8 mouse cellular contexts compared by ENCODE assay signal in genomic region chr2:27758414-27759301, GRCm38 (mm10).
A peak's percentile ranks its signal among the peaks of the same experiment; 100 is the strongest.
DNase-seq lines count a peak whose midpoint lies in the region; ATAC-seq and TF ChIP-seq lines count a peak whose summit lies in the region.

No protein-coding gene starts in this region.

- H3K9ac ChIP-seq in embryonic facial prominence, embryonic 12.5 days = peak overlapping the region; percentile 32
- H3K9ac ChIP-seq in intestine, postnatal 0 days (ENCODE audit: low read depth, low read length) = no peak overlapping the region
- H3K9ac ChIP-seq in stomach, embryonic 14.5 days (replicated peaks; ENCODE audit: low read depth, low read length) = no peak overlapping the region

- peaks cover 56% of the 10 kb centered on the region for H3K36me3 ChIP-seq in embryonic facial prominence, embryonic 12.5 days
- peaks cover 62% of the 10 kb centered on the region for H3K36me3 ChIP-seq in intestine, postnatal 0 days (ENCODE audit: control insufficient read depth, insufficient read depth)
- H3K36me3 ChIP-seq in macrophage (ENCODE audit: inconsistent target) = peaks cover 16% of the 10 kb centered on the region; the same call in 1 of the 2 replicates
- H3K36me3 ChIP-seq in stomach, embryonic 14.5 days (ENCODE audit: control insufficient read depth, insufficient read depth, low read length) = peaks cover 41% of the 10 kb centered on the region
- no peaks in the 10 kb centered on the region for H3K36me3 ChIP-seq in thymus, adult 2 months (ENCODE audit: control insufficient read depth, insufficient read depth, low read length)

- peaks cover 55% of the 10 kb centered on the region for H3K4me1 ChIP-seq in embryonic facial prominence, embryonic 12.5 days
- H3K4me1 ChIP-seq in intestine, postnatal 0 days (replicated peaks; ENCODE audit: control insufficient read depth, insufficient read depth, low read length) = no peaks in the 10 kb centered on the region; the same call in 1 of the 2 replicates
- H3K4me1 ChIP-seq in stomach, embryonic 14.5 days (ENCODE audit: control insufficient read depth, insufficient read depth, low read length) = peaks cover 22% of the 10 kb centered on the region
- peaks cover 4% of the 10 kb centered on the region; the same call in 1 of the 2 replicates for H3K4me1 ChIP-seq in thymus, adult 2 months (replicated peaks; ENCODE audit: control insufficient read depth, insufficient read depth, low read length)

- no peak for TF ChIP-seq POLR2A in thymus, adult 2 months (IDR thresholded peaks at IDR 0.05; ENCODE audit: control insufficient read depth, extremely low read depth, insufficient read depth, low read length, poor library complexity)

- H3K27me3 ChIP-seq in embryonic facial prominence, embryonic 12.5 days = no peaks in the 10 kb centered on the region
- H3K27me3 ChIP-seq in intestine, postnatal 0 days (replicated peaks; ENCODE audit: control insufficient read depth, insufficient read depth, low read length) = no peaks in the 10 kb centered on the region
- H3K27me3 ChIP-seq in stomach, embryonic 14.5 days (ENCODE audit: control insufficient read depth, insufficient read depth, low read length) = no peaks in the 10 kb centered on the region
- H3K27me3 ChIP-seq in thymus, adult 2 months (ENCODE audit: control insufficient read depth, insufficient read depth, low read length) = no peaks in the 10 kb centered on the region

- H3K79me2 ChIP-seq in macrophage (ENCODE audit: inconsistent target) = no peaks in the 10 kb centered on the region

- peak; percentile 96 for DNase-seq in brain, adult 2 months (ENCODE audit: low read depth, low spot score)
- peak; percentile 95 for DNase-seq in left cerebral cortex, postnatal 10 days (ENCODE audit: extremely low spot score in 1 of 2, low spot score in 2 of 2)
- no peak for DNase-seq in thymus, adult 2 months

- ATAC-seq in embryonic facial prominence, embryonic 12.5 days (ENCODE audit: insufficient number of reproducible peaks, insufficient read depth, low FRiP score, low TSS enrichment) = peak; percentile 58
- ATAC-seq in granulocyte monocyte progenitor cell, adult 5-6 weeks (replicated peaks; ENCODE audit: poor library complexity, severe bottlenecking) = peak; percentile 21; the same call in 1 of the 2 replicates
- peak; percentile 35; the same call in 1 of the 2 replicates for ATAC-seq in intestine, postnatal 0 days
- ATAC-seq in stomach, embryonic 14.5 days (ENCODE audit: insufficient number of reproducible peaks, insufficient read depth, low FRiP score, low read depth) = peak; percentile 62; the same call in 1 of the 2 replicates

- no peak overlapping the region for H3K4me3 ChIP-seq in embryonic facial prominence, embryonic 12.5 days
- H3K4me3 ChIP-seq in intestine, postnatal 0 days (ENCODE audit: low read depth, low read length) = no peak overlapping the region
- H3K4me3 ChIP-seq in macrophage (ENCODE audit: inconsistent target) = peak overlapping the region; percentile 3; the same call in 1 of the 2 replicates
- no peak overlapping the region for H3K4me3 ChIP-seq in stomach, embryonic 14.5 days (ENCODE audit: low read depth, low read length)
- no peak overlapping the region for H3K4me3 ChIP-seq in thymus, adult 2 months (ENCODE audit: control insufficient read depth, insufficient read depth, low read length)

- intact Hi-C loops in left cerebral cortex, postnatal 10 days (cut with DNase I) = loop anchor here (5.0 kb wide), 1 partner anchor 81 kb away; the partner anchor contains the start of gene Rxra

- H3K4me2 ChIP-seq in embryonic facial prominence, embryonic 12.5 days (replicated peaks) = 0 out of 2 replicates have a peak overlapping the region, but pooled peaks have one; percentile 16
- H3K4me2 ChIP-seq in intestine, postnatal 0 days (replicated peaks; ENCODE audit: low read depth) = peak overlapping the region; percentile 18; the same call in 1 of the 2 replicates
- no peak overlapping the region for H3K4me2 ChIP-seq in stomach, embryonic 14.5 days (replicated peaks; ENCODE audit: low read depth, low read length)

- TF ChIP-seq CTCF in intestine, postnatal 0 days (IDR thresholded peaks at IDR 0.05; ENCODE audit: low read depth) = no peak
- TF ChIP-seq CTCF in thymus, adult 2 months (IDR thresholded peaks at IDR 0.05; ENCODE audit: borderline replicate concordance, control insufficient read depth, extremely low read depth, insufficient read depth, low read length, poor library complexity) = no peak

- no peaks in the 10 kb centered on the region for H3K9me3 ChIP-seq in embryonic facial prominence, embryonic 12.5 days
- H3K9me3 ChIP-seq in intestine, postnatal 0 days (ENCODE audit: control insufficient read depth) = no peaks in the 10 kb centered on the region
- no peaks in the 10 kb centered on the region for H3K9me3 ChIP-seq in stomach, embryonic 14.5 days (ENCODE audit: control insufficient read depth, low read depth, low read length)

- WGBS in embryonic facial prominence, embryonic 12.5 days = 30% methylated on average over 20 of the region's 20 CpGs
- WGBS in intestine, postnatal 0 days = 43% methylated on average over 20 of the region's 20 CpGs
- 11% methylated on average over 20 of the region's 20 CpGs for WGBS in macrophage (ENCODE audit: missing documents)
- WGBS in stomach, embryonic 14.5 days = 40% methylated on average over 20 of the region's 20 CpGs
- 15% methylated on average over 20 of the region's 20 CpGs for WGBS in thymus, adult 2 months

- peak overlapping the region; percentile 96 for H3K27ac ChIP-seq in embryonic facial prominence, embryonic 12.5 days
- H3K27ac ChIP-seq in intestine, postnatal 0 days (ENCODE audit: low read depth, low read length) = peak overlapping the region; percentile 15; the same call in 1 of the 2 replicates
- H3K27ac ChIP-seq in macrophage = peak overlapping the region; percentile 88
- H3K27ac ChIP-seq in stomach, embryonic 14.5 days (ENCODE audit: low read length) = peak overlapping the region; percentile 89
- H3K27ac ChIP-seq in thymus, adult 2 months (ENCODE audit: control insufficient read depth, insufficient read depth, low read length) = no peak overlapping the region
